Mouse (Mus musculus) bone marrow macrophage, adult 2 months (primary cell): ENCODE data around the gene Amotl2.

Source experiments
- CTCF ChIP-seq: IDR thresholded peaks from 2 replicates; pipeline ENCODE4 v1.5.1; 2012; ENCODE audit warnings: low read depth, mild to moderate bottlenecking, low read length, moderate library complexity
- POLR2A ChIP-seq: IDR thresholded peaks from 2 replicates; pipeline ENCODE4 v1.6.1; 2012; ENCODE audit warnings: mild to moderate bottlenecking, low read depth, low read length, borderline replicate concordance

DNA sequence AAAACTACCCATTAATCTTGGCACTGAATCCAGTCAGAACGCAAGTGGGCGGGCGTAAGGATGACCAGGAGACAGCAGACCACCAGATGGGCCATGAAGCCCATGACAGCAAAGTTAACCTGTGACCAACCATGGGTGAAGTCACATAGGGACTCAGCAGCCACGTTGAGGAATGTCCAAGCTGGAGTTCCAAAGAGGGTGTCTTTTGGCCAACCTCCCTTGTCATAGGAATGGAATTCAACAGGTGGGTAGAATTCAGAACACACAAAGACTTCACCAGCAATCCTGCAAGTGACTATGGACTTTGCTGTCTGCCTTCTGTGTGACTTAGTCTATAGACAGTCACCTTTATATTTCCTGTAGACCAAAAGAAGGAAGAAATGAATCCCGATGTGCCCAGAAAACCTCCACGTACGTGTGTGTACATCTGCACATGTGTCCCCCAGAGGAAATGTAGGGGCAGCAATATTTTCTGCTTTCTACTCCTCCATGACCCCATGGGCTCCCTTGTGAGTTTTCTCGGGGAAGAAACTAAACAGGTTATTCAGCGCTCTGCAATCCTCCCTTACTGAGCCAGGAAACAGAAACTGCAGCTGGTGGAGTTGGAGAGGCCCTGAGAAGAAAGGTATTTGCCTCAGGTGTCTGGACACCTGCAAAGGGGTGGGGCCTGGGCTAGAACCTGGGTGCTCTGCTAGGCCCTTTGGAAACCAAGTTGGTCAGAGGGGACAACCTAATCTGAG lies 17.7 kb downstream of the Amotl2 start:
- TF ChIP-seq POLR2A, result no peak
- no peak for TF ChIP-seq CTCF
